Mouse (Mus musculus): ENCODE data around the gene Zscan4-ps2.
"Not testable (repeated sequence)": the region's sequence is repeated elsewhere in the genome, so short reads cannot be mapped to it uniquely, and the experiment has no call there.

The Zscan4-ps2 gene

GRCm38 (mm10) chr7:11514010-11514409, at the start of gene Zscan4-ps2:
Zscan4-ps2 (plus strand) TSS chr7:11514310.
- DNase-seq (ENCODE audit: low spot score in 2 of 2): not testable (repeated sequence)
